Mouse (Mus musculus): ENCODE results near the gene Mrrf.

Gene Mrrf

GRCm38 (mm10) chr2:36136300-36136941, at the start of gene Mrrf, which contains the start of gene Rbm18:
Gene Mrrf, plus strand, starts transcription at chr2:36136389.
Gene Rbm18, minus strand, starts transcription at chr2:36136773.
- DNase-seq, result peak; percentile 90

GRCm38 (mm10) chr2:36089190-36089589, 47.0 kb upstream of the Mrrf start:
- DNase-seq, result no peak

- DNase-seq, result no peak
Observed at GRCm38 (mm10) chr2:36090853-36091741, 45.1 kb upstream of the Mrrf start.

DNA sequence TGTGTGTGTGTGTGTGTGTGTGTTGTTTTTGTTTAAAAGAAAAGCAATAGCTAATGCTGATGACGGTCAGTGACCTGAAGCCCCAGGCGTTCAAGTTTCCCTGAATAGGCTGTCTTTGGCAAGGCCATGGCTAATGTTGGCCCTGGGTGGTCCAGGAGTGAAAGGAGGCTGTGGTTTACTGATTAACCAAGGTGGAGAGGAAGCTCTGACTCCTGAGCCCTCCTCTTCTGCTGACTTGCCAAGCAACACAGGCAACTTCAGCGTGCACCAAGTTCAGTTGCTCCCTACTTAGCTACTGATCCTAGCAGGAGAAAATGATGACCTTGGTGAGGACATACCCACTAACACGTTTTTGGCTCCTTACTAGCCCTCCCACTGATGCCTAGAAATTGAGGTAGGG, 43.4 kb upstream of the Mrrf start:
- DNase-seq, result no peak

DNA sequence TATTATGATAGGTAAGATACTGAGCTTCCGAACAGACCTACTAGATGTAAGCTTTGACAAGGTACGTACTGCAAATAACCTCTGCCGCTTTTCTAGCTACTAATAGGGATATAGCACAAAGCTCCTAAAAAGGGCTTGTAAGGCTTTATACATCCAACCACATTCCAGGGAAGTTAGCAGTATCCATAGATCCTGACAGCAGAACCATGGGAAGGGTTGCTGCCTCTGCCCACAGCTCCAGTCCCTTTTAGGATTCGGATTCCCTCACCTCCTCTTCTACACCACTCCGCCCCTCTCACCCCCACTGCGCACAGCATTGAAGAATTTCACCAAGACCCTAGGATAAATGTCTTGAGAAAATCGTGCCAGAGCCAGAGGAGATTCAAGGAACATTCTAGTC, 42.9 kb upstream of the Mrrf start:
- DNase-seq, result no peak

DNA sequence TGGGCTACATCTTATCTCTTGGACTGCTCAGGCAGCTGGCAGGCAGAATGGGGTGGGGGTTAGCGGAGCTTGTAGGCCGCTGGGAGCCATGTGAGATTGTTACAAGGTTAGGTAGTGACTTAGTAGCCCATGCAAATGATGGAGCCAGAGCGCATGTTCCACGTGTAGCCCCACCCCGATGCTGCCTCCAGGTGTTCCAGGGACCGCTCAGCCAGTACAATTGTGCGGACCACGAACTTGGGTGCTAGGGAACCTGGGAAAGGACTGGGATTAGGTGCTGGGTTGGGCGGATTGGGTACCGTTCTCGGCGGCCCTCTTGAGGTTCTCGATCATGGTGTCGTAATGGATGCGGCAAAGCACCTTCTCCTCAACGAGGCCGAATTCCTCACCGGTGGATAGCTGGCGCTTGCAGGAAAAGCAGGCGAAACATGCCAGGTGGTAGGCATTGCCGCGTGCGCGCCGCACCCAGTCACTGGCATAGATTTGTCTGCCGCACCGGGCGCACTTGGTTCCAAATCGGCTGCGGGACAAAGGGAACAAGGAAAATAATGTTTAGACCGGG, 42.2 kb upstream of the Mrrf start:
- DNase-seq, result no peak

DNA sequence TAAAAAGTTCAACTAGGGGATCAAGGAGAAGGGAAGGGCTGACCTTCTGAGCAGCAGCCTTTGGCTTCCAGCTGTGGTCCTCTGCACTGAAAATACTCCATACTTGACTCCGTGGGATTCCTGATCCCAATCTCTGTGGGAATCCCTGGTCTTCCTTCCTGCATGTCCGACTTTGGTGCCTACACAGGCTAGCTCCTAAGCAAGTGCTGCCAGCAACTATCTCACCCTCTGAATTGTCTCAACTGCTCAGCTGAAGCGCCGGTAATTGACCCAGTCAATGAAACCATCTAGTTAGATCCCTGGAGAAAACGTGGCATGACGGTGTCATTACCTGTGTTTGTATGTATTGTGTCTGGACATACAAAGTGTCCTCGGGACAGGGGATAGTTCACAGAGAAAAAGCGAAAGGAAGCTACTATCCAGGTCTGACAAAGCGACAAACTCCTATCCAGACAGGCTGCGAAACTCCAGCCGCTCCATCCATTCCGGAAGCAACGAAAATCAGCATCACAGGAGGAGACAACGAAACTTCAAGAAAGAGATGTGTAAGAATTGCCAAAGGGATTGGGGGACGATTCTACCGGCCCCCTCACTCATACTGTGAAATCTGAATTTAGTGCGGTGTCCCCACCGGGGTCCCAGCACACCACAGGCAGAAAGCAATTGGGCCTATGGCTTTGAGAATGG, 38.9 kb upstream of the Mrrf start:
- no peak for DNase-seq

GRCm38 (mm10) chr2:36098021-36098420, 38.2 kb upstream of the Mrrf start:
- DNase-seq, result no peak

DNA sequence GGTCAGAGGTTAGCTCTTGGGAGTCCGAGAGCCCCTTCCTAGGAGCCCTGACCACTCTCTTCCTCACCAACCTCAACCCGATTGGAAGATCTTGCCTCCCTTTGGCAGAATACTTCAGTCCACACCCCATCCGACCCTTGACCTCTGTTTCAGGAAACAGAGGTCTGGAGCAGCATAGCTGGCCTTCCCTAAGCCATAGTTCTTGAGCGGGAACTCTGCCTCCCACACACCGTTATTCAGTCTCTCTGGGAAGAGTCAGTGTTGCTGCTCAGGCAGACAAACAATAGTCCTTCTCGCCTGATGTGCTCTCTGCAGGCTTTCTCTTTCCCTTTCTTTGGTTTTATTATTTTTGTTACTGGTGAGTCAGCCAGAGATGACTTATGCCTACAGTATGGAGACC, 36.5 kb upstream of the Mrrf start:
- no peak for DNase-seq

DNA sequence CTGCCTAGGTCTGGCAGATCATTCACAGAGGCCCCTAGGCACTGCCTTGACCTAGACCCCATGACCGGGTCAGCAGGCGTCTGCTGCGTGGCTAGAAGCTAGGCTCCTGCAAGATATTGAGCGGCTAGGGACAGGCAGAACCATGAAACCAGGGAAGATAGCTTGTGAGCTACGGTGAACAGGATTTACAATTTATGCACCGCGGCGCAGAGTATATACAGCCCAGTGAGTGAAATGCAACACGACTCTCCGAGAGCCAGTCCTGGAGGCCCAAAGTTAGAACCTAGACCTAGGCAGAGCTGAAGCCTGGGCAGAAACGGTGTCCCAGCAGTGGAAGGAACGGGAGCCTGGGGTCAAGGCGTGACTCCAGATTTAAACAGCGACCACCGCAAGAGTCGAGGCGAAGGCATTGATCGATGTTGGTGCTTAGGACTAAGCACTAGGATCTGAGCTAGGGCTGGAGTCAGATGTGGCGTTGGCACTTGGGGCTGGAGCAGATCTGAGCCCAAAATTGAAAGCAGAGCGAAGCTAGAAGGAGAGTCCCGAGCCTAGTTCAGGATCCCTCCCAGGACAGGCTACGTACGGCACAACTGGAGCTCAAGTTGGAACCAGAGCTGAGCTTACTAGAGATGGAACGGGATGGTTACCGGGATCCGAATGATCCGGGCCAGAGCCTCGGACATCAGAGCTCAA, 34.2 kb upstream of the Mrrf start:
- no peak for DNase-seq

GRCm38 (mm10) chr2:36102559-36102946, 33.6 kb upstream of the Mrrf start:
- DNase-seq, result no peak

DNA sequence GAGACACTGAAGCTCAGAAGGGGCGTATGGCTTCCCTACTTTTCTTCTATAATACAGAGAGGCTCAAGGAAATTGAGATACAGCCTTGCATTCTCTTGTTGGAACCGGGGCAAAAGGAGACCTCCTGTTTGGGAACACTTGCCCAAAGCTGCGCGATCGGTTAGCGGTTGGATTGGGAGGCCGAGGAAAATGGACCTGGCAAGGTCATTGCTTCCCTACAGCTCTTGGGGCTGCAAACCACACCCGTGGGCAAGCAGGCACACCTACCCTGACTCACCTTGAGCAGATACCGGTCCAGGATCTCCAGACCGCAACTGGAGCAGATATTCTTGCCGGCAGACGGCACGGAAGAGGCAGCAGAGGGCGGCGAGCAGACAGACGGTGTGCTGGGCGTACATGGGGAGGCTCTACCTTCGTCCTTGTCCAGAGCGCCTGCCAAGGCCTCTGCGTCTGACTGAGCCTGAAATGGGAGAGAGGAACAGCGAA, 33.1 kb upstream of the Mrrf start:
- no peak for DNase-seq

DNA sequence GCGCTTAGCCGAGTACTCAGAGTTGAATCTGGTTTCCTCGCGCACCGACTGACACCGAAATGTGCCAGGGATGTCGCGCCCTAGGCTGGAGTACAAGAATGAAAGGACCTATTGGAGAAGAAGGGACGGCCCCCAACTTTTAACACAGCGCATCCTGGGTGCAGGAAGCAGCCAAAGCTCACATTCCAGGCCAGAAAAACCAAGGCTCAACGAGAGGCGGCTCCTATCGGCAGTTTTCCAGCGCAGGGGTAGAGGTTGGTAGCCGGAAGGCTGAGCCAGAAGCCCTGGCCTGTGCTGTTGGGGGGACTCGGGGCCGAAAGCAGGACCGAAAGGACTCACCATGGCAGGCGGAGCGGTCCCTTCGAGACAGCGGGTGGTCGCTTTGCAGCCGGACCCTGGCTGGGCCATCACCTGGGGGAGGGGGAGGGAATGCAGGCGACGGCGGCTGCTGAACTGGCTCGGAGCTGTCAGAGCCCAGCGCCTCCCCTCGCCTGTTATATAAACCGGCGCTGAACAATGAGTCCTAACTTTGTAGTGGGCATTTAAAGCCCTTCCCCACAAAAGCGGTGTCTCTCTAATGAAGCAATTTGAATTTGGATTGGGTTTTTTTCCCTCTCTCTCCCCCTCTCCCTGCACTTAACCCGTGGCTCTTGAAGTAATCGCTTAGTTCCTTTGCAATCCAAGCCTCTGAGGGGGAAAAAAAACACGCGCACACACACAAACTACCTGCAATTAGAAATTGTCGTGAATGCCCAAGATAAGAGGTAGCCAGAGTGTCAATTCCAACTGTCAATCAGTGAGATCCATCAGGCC, 32.4 kb upstream of the Mrrf start:
- peak; percentile 11 for DNase-seq

GRCm38 (mm10) chr2:36104436-36104955, 31.7 kb upstream of the Mrrf start:
- no peak for DNase-seq

- no peak for DNase-seq
Observed at GRCm38 (mm10) chr2:36104956-36105741, 31.0 kb upstream of the Mrrf start, which contains the start of gene Lhx6. Gene Lhx6, minus strand, starts transcription at chr2:36105408.

DNA sequence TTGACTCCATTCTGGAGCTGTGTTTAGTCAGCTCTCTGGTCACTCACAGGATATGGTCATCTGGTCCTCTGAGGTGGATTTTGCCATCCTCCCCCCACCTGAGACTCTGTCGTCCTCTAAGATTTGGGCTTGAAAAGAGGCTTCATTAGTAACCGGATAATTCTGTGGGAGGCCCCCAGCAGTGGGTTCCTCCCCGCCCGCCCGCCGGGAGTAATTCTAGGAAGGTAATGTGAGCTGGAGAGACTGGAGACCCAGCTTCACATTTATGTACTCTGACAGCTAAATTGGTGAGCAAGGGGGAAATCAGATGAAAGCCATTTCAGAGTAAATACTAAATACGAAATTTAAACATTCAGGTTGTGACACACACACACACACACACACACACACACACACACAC, 27.6 kb upstream of the Mrrf start:
- DNase-seq, result no peak

DNA sequence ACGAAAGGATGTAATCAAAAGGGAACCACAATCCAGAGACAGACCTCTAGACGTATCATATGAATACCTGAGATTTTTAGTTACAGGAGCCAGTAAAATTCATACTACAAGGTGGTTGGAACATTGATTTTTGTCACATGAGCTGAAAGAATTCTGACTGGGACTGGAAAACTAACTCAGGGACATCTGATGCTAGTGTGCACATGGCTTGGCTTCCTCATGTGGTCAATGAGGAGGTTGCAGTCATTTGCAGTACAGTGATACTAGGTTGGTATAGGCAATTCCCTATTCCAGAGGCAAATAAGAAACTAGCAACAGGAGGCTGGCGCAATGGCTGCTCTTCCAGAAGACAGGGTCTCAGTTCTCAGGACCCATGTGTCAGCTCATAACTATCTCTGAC, 23.6 kb upstream of the Mrrf start:
- DNase-seq, result no peak

- DNase-seq, result no peak
Observed at GRCm38 (mm10) chr2:36126795-36127429, 9.3 kb upstream of the Mrrf start.

GRCm38 (mm10) chr2:36127973-36128372, 8.2 kb upstream of the Mrrf start:
- no peak for DNase-seq

DNA sequence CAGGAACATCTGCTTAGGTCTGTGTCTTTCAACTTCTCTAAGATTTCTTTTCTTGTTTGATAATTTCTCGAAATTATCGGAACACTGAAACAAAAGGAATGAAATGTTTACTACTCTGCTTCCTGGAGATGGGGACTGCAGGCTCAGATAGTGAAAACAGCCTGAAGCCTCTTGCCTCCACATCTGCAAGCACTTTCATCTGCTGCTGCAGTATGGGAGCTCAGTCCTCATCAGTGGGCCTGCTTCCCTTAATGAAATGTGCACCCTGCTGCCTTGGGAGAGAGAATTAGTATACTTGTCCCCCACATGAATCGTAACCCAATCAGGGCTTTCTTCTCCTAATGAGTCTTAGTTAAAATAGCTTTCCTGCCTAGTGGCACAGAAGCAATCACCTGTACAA, 7.1 kb upstream of the Mrrf start:
- no peak for DNase-seq
